Mouse (Mus musculus) retina, adult 2 months (tissue): ENCODE results near the gene Amigo3.

Source experiments
- DNase-seq: peaks from one replicate; pipeline ENCODE4 v3.0.0-alpha.2; 2012; ENCODE audit warnings: low read depth, low spot score

Gene Amigo3

DNA sequence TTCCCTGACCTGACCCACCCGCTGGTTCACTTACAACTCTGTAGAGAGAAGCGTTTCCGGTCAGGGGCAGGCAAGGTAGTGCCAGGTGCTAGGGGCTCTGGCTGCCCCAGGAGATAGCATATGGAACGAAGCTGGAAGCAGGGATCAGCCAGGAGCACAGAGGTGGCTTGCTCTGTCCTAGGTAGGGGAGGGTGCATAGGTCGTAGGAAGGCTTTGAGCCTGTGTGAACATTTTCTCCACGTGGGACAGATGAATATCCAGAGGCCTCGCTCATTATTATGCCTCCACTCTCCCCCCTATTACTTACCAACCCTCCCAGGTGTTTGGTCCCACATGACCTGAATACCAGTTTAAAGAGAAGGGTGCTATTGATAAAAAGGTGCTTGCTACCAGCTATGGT lies 548 bp upstream of the Amigo3 start:
- no peak for DNase-seq

DNA sequence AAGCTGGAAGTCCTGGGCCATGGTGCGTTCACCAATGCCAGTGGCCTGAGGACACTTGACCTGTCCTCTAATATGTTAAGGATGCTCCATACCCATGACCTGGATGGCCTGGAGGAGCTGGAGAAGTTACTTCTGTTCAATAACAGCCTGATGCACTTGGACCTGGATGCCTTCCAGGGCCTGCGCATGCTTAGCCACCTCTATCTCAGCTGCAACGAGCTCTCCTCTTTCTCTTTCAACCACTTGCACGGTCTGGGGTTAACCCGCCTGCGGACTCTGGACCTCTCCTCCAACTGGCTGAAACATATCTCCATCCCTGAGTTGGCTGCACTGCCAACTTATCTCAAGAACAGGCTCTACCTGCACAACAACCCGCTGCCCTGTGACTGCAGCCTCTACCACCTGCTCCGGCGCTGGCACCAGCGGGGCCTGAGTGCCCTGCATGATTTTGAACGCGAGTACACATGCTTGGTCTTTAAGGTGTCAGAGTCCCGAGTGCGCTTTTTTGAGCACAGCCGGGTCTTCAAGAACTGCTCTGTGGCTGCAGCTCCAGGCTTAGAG lies 786 bp downstream of the Amigo3 start:
- no peak for DNase-seq

DNA sequence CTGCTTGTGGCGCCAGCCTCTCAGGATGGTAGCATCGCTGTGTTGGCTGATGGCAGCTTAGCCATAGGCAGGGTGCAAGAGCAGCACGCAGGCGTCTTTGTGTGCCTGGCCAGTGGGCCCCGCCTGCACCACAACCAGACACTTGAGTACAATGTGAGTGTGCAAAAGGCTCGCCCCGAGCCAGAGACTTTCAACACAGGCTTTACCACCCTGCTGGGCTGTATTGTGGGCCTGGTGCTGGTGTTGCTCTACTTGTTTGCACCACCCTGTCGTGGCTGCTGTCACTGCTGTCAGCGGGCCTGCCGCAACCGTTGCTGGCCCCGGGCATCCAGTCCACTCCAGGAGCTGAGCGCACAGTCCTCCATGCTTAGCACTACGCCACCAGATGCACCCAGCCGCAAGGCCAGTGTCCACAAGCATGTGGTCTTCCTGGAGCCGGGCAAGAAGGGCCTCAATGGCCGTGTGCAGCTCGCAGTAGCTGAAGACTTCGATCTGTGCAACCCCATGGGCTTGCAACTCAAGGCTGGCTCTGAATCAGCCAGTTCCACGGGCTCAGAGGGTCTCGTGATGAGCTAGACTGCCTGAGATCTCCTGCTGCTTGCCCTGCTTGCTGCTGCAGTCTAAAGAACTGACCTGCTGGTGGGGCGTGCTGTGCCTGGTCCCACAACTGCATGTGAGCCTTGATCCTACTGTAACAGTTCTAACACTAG lies 1.5 kb downstream of the Amigo3 start:
- DNase-seq: no peak

DNA sequence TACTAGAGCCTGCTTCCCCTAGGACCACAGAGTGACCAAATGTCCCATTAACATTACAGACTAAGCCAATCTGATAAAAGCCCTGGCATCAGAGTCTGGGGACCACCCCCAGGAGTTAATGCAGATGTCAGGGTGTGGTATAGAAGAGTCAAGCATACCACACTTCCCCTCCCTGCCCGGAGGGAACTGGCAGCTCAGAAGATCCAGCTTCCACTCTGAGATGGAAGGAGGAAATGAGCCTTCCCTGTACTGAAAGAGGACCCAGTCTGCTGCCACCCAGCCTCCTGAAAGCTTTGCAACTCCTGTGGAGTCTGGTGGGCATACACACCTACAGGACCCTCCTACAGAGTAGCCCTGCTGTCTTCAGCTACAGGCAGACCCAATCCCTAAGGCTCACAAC lies 2.1 kb downstream of the Amigo3 start:
- DNase-seq: no peak

DNA sequence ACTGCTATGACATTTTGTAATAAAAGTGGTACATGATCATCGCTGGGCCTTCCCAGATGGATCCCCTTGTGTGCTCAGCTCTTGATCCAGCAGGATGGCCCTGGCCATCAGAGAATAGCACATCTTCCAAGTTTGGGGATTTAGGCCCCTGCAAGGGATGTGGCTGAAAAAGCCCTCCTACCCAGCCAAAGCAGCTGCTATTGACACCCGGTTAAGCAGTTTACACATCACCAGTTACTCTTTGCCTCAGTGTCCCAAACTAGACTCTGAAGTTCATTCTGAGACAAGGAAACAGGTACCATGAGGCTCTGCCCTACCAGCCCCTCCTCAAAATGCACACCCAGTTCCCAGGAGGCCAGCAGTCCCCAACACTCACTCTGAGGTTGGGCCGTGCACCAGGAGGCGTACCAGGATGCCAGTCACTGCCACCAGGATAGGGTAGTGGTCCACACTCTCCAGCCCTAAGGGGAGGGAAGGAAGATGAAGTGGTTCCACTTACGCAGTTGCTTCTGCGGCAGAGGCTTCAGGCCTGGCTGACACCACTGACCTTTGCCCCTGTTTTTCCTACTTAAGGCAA lies 2.8 kb downstream of the Amigo3 start:
- DNase-seq: no peak

DNA sequence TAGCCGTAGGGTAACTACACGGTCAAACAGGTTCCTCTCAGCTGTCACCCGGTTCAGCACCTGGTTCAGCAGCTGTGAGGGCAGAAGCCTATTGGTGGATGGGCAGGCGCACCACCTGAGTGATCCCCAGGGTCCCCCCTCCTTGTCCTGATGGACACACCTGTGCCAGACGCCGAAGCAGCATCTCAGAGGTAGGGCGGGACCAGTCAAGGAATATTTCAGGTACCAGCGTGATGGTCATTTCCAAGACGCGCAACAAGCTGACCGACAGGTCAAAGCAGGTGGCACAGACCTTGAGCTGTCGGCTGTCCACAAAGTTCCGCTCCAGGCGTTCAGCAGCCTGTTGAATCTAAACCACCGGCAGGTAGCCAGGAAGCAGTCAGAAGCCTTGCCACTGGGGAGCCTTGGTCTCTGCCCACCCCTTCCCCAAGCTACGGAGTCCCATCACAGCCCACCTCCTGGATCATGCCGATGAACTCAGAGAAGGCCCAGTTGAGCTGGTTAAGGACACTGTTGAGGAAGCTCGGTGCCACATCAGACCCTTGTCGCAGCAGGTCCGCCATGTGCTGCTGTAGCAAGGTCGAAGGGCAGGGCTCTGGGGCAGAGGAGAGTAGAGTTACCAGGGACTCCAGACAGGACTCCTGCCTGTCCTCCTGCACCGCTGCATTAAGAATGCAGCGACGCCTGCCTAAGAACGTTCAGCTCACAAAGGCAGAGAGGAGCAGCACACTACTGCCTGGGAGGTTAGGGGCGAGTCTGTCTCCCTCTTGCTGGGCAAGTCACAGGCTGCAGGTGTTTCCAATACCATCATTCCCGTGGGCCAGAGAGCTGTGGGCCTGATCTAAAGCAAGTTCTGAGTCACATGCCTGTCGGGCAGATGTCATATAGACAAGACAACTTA lies 3.7 kb downstream of the Amigo3 start:
- DNase-seq: no peak

DNA sequence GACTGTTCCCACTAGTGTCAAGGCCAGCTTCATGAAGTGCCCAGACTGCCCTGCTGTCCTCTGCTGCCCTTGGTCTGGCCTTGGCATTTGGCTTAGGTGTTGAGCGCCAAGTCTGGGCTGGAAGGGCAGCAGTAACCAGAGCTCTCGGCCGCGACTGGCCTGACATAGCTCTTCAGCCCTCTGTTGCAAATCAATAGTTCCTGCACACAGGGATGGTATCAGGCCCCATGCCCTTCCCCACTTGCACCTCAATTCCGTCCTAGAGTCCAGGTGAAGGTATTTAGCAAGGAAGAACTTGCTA lies 4.3 kb downstream of the Amigo3 start:
- DNase-seq: no peak

DNA sequence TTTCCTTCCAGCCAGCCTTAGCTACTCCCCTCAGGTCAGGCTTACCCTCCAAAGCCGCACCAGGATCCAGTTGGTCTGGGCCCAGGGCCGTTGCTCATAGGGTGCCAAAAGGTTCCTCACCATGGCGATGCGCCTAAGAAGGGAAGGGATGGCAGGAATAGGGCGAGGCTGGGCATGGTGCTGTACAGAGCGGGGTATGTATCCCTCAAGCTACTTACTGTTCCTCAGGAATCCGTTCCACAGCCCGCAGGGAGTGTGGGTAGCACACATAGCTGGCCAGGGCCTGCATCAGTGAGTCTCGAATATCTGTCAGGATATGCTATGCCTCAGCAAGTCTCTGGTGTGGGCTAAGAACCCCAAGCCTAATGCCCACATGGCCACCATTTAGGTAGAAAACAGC lies 5.3 kb downstream of the Amigo3 start:
- no peak for DNase-seq

DNA sequence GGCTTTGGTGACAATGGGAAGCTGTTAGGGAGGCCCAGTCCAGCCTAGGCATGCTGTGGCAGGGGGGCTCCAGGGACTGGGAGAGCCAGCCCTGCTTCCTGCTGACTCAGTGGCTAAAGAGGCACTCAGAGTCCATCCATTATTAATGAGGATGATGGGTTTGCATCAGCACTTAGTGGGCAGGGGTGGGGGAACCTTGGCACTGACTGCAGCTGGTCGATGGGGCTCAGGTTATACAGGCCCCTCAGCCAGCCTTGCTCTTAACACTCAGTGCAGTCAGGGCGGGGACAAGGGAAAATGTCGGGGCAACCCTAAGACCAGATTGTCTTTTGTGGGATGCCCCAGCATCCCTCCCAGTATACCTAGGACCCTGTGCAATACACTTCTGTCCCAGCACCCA lies 9.2 kb downstream of the Amigo3 start:
- DNase-seq: no peak

DNA sequence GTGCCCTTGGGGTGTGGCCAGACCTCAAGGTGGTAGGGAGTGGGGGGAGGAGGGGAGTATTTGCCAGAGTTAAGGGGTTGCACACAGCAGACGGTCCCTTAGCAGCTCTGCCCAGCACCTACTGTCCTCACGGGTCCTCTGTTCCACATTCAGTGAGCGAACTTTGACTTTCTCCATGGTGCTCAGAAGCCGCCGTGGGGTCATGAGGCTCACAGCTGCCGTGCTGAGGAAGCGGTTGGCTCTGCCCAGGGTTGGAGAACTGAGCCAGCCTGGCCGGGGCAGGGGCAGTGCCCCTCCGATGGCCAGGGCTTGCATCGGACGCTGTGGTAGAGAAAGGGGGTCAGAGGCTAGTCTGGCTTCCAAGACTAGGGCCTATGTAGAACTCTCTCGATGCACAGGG lies 10.4 kb downstream of the Amigo3 start:
- DNase-seq: no peak

DNA sequence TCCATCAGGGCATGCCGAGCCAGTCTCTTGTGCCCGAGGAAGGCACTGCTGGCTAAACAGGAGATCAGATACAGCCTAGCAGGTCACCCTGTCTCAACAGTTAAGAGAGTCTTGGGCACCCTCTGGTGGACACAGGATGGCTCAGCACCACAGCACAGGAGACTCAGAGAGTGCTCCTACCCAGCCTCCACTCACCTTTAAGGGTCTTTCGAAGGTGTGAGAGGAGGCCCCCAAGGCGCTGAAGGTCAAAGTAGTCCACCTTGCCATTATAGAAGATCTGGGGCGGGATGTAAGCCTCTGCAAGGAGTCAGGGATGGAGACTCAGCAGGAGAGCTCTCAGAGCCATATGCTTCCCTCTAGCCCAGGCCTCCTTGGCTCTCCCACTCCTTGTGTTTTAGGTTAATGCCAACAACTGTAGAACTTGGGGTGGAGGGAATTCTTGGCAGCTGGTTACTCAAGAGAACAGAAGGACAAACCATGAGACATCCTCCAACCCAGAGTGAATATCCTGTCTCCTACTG lies 12.6 kb downstream of the Amigo3 start:
- peak; percentile 57 for DNase-seq

DNA sequence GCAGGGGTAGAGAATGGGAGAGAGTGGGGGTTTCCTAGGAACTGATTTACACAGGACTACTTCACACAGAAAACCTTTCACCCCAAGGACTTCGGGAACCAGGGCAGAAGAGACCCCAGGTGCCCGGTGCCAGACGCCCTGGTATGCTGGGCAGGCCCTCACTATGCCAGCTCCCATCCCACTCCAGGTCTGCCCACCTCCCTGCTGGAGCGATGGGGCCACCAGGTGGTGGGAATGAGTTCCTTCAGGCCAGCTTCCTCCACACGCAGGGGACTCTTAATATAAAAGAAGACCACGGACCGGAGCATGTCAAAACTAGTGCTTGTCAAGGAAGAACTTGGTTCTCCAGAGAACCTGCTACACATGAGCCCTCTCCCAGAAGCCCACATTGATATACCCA lies 14.2 kb downstream of the Amigo3 start:
- DNase-seq: no peak

DNA sequence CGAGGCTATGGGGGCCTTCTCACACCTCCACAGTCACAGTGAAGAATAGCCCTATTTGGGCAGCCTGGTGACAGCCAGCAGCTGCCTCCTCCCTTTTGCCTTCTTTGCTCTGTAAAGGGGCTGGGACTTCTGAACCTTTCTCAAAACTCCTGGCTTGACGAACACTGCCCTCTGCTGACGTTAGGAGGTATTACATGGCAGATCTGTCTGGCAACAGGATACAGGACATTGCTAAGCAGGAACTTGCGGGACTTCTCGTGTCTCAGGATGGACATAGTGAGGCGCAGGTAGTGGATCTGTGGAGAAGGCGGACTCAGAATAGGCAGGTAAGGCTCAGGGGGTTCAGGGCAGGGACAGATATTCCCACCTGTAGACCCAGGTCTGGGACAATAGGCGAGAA lies 14.9 kb downstream of the Amigo3 start:
- peak; percentile 66 for DNase-seq

DNA sequence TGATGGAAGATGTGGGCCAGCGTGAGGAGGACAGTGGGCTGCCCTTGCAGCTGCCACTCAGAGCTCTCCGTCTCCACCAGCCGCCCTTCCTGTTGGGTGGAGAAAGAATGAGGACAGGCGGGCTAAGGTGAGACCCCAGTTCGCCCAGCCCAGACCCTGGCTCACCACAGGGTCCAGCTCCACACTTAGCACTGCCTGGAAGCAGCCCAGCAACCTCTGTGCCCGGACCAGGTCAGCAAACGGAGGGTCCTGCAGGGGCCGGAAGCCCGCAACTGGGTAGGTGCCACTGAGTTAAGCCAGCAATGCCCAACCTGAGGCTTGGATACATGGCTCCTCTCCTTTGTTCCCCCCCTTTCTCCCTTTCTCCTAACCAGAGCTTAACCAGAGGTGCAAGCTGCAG lies 16.0 kb downstream of the Amigo3 start:
- DNase-seq: no peak

DNA sequence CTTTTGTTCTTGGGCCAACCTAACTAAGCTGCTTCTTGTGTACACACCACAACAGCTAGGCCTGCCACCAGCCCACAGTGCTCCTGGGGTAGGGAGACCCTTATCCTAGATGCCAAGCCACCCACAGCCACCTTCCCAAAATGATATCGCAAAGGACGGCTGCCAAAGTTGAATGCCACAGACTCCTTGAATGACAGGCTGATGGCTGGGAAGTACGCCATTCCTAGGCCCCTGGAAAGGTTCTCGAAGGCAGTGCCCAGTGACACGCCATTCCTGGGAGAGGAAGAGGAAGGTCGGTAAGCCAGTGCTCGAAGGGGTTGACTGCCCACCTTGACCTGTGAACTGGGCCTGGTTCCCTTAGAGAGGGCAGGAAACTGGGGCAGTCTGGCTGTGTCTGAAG lies 16.6 kb downstream of the Amigo3 start:
- DNase-seq: no peak

DNA sequence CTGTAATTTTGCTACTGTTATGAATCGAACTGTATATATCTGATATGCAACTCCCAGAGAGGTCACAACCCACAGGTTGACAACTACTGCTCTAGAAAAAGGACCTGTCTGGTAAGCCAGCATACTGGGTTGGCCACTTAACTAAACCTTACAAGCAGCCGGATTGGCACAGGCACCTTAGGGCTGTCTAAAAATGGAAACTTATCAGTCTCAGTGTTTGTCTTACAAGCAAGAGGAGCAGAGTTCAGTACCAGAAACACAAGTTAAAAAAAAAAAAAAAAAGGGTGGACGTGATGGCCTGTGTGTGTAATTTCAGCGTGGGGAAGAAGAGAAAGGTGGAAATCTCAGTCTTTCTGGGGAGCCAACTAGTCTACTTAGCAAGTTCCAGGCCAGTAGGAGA lies 18.8 kb downstream of the Amigo3 start:
- no peak for DNase-seq

DNA sequence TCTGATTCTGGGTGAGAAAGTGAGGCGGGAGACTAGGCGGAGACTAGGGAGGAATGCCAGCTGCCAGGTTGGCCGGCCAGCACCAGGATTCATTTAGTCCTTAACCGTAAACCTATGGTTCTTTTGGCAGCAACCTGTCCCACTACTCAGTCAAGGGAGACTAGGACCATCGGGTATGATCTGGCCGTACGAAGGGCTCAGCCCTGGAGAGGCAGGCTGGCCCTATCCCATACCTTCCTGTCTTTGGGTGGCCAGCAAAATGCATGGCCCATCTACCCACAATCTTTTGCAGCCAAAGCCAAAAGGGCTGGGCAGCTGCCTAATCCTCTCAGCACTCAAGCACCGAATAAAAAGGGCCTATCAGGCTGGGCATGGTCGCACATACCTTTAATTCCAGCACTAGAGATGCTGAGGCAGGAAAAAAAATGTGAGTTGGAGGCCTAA lies 19.5 kb downstream of the Amigo3 start:
- no peak for DNase-seq

DNA sequence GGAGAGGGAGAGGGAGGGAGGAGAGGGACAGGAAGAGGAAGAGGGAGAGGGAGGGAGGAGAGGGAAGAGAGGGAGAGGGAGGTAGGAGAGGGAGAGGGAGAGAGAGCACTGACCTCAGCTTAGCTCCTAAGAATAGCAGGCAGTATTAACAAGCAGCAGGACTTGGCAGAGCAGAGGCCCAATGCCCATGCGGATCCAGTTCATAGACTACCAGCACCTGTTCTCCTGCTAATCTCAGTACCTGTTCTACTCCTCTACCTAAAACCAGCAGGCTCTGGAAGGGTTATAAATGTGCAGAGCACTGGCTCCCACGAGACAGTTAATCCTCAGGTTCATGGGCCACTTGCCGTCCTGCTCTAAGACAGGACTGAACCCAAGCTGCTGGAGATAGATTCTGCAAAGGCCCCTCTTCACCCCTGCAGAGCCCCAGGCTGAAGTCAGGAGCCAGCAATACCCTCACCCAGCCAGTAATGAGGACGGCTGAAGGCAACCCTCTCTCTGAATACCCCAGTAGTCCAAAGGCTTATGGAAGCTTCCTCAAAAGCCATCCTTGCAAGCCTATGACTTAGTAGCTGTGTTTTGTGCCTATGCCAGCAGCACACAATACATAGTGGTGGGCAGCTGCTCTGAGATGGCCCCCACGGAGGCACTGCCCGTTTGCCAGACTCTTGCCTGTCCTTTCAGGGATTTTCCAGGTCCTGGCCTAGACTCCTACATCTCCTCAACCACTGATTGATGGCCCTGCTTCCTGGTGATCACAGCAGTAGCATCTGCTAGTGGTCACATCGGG lies 20.4 kb downstream of the Amigo3 start:
- peak; percentile 69 for DNase-seq

DNA sequence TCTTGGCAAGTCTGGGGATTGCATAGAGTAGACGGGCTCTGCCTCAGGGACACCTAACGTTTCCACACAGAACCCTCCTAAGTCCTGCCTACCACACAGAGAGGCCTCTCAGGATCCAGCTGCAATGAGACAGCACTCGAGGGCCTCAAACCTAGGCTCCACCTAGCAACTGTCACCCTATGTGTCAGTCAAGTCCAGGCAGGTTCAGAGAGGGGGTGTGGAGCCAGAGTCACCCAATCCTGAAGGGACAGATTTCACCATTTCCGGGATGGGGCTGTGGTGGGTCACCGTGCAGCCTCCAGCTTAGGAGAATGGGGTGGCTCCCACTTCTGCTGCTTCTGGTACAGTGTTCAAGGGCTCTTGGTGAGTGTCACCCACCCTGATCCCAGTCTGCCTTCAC lies 27.2 kb downstream of the Amigo3 start, which contains the start of gene Mst1:
Mst1 (plus strand) TSS at position 269 of the 400 bp plus-strand sequence.
- DNase-seq: no peak

DNA sequence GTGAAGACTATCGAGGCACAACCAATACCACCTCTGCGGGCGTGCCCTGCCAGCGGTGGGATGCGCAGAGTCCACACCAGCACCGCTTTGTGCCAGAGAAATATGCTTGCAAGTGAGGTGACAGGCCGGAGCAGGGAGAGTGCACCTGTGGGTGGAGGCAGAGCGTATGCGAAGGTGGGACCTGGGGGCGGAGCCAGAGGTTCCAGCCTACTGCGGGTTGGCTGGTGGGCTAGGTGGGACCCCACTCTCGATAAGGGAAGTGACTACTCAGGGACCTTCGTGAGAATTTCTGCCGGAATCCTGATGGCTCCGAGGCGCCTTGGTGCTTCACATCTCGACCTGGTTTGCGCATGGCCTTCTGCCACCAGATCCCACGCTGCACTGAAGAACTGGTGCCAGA lies 29.6 kb downstream of the Amigo3 start:
- DNase-seq: no peak

DNA sequence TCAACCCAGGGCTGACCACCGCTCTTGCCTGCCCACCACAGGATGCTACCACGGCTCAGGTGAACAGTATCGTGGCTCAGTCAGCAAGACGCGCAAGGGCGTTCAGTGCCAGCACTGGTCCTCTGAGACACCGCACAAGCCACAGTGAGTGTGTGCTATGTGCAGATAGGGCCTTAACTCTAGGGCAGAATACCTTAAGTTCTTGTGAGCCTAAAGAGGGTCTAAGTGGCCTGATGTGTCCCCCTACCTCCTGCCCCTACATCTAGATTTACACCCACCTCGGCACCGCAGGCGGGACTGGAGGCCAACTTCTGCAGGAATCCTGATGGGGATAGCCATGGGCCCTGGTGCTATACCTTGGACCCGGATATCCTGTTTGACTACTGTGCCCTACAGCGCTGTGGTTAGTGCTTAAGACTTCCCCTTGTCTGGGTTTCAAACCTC lies 30.1 kb downstream of the Amigo3 start, which contains the start of gene Rnf123:
Rnf123 (minus strand) TSS at position 359 of the 444 bp plus-strand sequence.
- no peak for DNase-seq
